Mouse (Mus musculus) 3T3-L1 (cell line): ENCODE measurements around the gene Ror1.

Experiments used
- DNase-seq: peaks from one replicate; pipeline ENCODE4 v3.0.0-alpha.2; 2015; ENCODE audit warnings: low read depth, low spot score

The Ror1 gene

GRCm38 (mm10) chr4:100478592-100479321, 383.2 kb downstream of the Ror1 start, which contains the start of gene Ube2u:
Ube2u (plus strand) TSS chr4:100478849.
- no peak for DNase-seq

GRCm38 (mm10) chr4:100488447-100488846, 392.9 kb downstream of the Ror1 start:
- no peak for DNase-seq
